In the genomic region with DNA sequence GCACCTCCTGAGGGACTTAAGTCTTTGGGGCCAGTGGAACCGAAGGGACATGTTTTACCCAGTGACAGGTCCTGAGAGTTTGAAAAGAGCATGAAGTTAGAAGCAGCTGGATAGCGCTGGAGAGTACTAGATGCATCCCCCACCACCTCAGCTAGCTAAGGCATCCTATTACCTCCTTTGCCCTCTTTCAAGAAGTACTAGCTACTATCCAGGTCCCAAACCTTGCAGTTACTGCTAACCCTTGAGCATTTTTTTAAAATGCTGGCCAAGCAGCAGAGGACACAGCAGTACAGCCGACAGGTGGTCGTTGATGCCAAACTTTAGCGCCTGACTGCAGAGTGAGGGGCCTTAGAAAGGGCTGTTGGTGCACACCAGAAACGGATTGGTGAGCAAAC, we compare ENCODE assay signal across 9 mouse cellular contexts. TPM values are rescaled to one million over a fixed set of nuclear protein-coding genes. Genes with fewer than 3 reads are reported as not detected.
DNase-seq lines count a peak whose midpoint lies in the region; ATAC-seq lines count a peak whose summit lies in the region.
"Had no signal": no experiment of that assay in that cellular context is flagged by ENCODE, and none has a peak within 500 bp of the region (broad histone marks: within the 10 kb centered on the region; RNA-seq: fewer than 3 reads in every experiment).

No protein-coding gene starts in this region.

- peak overlapping the region; percentile 90 for H3K4me2 ChIP-seq in neural tube, embryonic 15.5 days

- H3K36me3 ChIP-seq in erythroblast, embryonic 14.5 days (ENCODE audit: control insufficient read depth): no peaks in the 10 kb centered on the region
- H3K36me3 ChIP-seq in limb, embryonic 10.5 days: no peaks in the 10 kb centered on the region
- H3K36me3 ChIP-seq in neural tube, embryonic 15.5 days: no peaks in the 10 kb centered on the region

- H3K9me3 ChIP-seq in erythroblast, embryonic 14.5 days (ENCODE audit: control insufficient read depth, low read length): no peaks in the 10 kb centered on the region
- no peaks in the 10 kb centered on the region for H3K9me3 ChIP-seq in limb, embryonic 10.5 days (replicated peaks)
- no peaks in the 10 kb centered on the region for H3K9me3 ChIP-seq in neural tube, embryonic 15.5 days (replicated peaks)

- DNase-seq in right cerebral cortex, postnatal 4 days: peak; percentile 13
- DNase-seq in right cerebral cortex, postnatal 14 days: no peak
- peak; percentile 48 for DNase-seq in limb, embryonic 10.5 days (ENCODE audit: low spot score)
- DNase-seq in urinary bladder, adult 2 months (ENCODE audit: low spot score): no peak
- DNase-seq in thymus, postnatal 25 days: no peak

- H3K4me1 ChIP-seq in erythroblast, embryonic 14.5 days (ENCODE audit: control insufficient read depth): no peaks in the 10 kb centered on the region
- H3K4me1 ChIP-seq in limb, embryonic 10.5 days: peaks cover 26% of the 10 kb centered on the region
- peaks cover 9% of the 10 kb centered on the region for H3K4me1 ChIP-seq in neural tube, embryonic 15.5 days

- peak overlapping the region; percentile 91 for H3K27ac ChIP-seq in limb, embryonic 10.5 days
- H3K27ac ChIP-seq in neural tube, embryonic 15.5 days (replicated peaks): peak overlapping the region; percentile 89

- ATAC-seq in erythroblast, adult 5-6 weeks (replicated peaks; ENCODE audit: low FRiP score, poor library complexity, severe bottlenecking): no peak
- ATAC-seq in neural tube, embryonic 15.5 days (ENCODE audit: low FRiP score): peak; percentile 7

- H3K4me3 ChIP-seq in erythroblast, embryonic 14.5 days (replicated peaks): peak overlapping the region; percentile 53
- H3K4me3 ChIP-seq in limb, embryonic 10.5 days: peak overlapping the region; percentile 72
- H3K4me3 ChIP-seq in neural tube, embryonic 15.5 days (replicated peaks): peak overlapping the region; percentile 85

- peaks cover 15% of the 10 kb centered on the region for H3K27me3 ChIP-seq in erythroblast, embryonic 14.5 days (ENCODE audit: control insufficient read depth)
- H3K27me3 ChIP-seq in limb, embryonic 10.5 days (ENCODE audit: low read depth, poor library complexity, severe bottlenecking): peaks cover 35% of the 10 kb centered on the region
- no peaks in the 10 kb centered on the region for H3K27me3 ChIP-seq in neural tube, embryonic 15.5 days (replicated peaks)
- H3K27me3 ChIP-seq: CH12.LX had no signal

- peak overlapping the region; percentile 86 for H3K9ac ChIP-seq in neural tube, embryonic 15.5 days (replicated peaks)

- 13% methylated on average over 6 of the region's 6 CpGs for WGBS in limb, embryonic 10.5 days
- WGBS in neural tube, embryonic 15.5 days: 5% methylated on average over 6 of the region's 6 CpGs

RNA-seq across cellular contexts. Expression of a gene that starts 1.0 kb away (rescaled TPM):
- not detected in 2 replicates for polyA plus RNA-seq in erythroblast, embryonic 14.5 days (2012)
- total RNA-seq in erythroblast, adult 5-6 weeks (2015; ENCODE audit: low replicate concordance): 0.96 and 3.3 TPM in 2 replicates
- 1.8 and 9.5 TPM in 2 replicates for total RNA-seq in erythroblast, adult 5-6 weeks (2017; ENCODE audit: low replicate concordance)
- polyA plus RNA-seq in limb, embryonic 10.5 days (2016; fragmentation: Nextera tagmentation; extraction: Ambion mirVana): 9.7 and 12.2 TPM in 2 replicates
- polyA plus RNA-seq in neural tube, embryonic 15.5 days (2015; fragmentation: Nextera tagmentation; extraction: Ambion mirVana): 69.0 and 81.5 TPM in 2 replicates
- polyA plus RNA-seq in urinary bladder, adult 2 months (2012; rRNA removed): 2.8 and 4.2 TPM in 2 replicates
- total RNA-seq: CH12.LX had no signal

Comparison
In these comparisons a context has a peak if more than half of its experiments do, and no peak if none do; other contexts are left out.
1. DNase-seq: peak in right cerebral cortex, postnatal 4 days (single experiment) and limb, embryonic 10.5 days (single experiment); none in right cerebral cortex, postnatal 14 days (single experiment), urinary bladder, adult 2 months (single experiment) and thymus, postnatal 25 days (single experiment).
2. Peak in every context shown above with its lines, with median percentiles within 50 percentile points of each other: H3K4me3 ChIP-seq.